Mouse (Mus musculus): Measurements from ENCODE around the gene Eif3a. TPM values are rescaled to one million over a fixed set of nuclear protein-coding genes. Genes with fewer than 3 reads are reported as not detected.

The Eif3a gene
- polyA plus RNA-seq, 1 experiment from 2014 or later: 296 TPM

GRCm38 (mm10) chr19:60731299-60731698 is 59.2 kb downstream of the Eif3a start:
- CTCF ChIA-PET: interaction anchor here (1.0 to 2.3 kb wide), 9 partner anchors 8 to 68 kb away, joined by 3 to 8 read pairs (median 4); no protein-coding TSS in a partner anchor
- TF ChIP-seq CTCF (IDR thresholded peaks at IDR 0.05): no peak
- POLR2A ChIA-PET: interaction anchor here (0.7 kb wide), 3 partner anchors 15 to 112 kb away, joined by 3 to 5 read pairs (median 3); no protein-coding TSS in a partner anchor
- DNase-seq (ENCODE audit: low read depth, low spot score) (no peak), ATAC-seq (no peak)
- H3K27me3 ChIP-seq: peaks cover 30% of the 10 kb centered on the region
- in situ Hi-C loops (cut with MboI; ENCODE audit: low pct_unique_long_range_greater_than_20kb): no loop called here

- peak; percentile 51 for ATAC-seq
- in situ Hi-C loops (cut with MboI; ENCODE audit: low pct_unique_long_range_greater_than_20kb): no loop called here
- POLR2A ChIA-PET: no interaction called here
- peak; percentile 86 for TF ChIP-seq CTCF (IDR thresholded peaks at IDR 0.05)
- DNase-seq (ENCODE audit: low read depth, low spot score): no peak
- H3K27me3 ChIP-seq: peaks cover 32% of the 10 kb centered on the region
- CTCF ChIA-PET: interaction anchor here (0.9 to 3.4 kb wide), 11 partner anchors 9 to 119 kb away, joined by 3 to 13 read pairs (median 4); no protein-coding TSS in a partner anchor
Measured at GRCm38 (mm10) chr19:60730281-60730852, 60.1 kb downstream of the Eif3a start.

- no peak for DNase-seq (ENCODE audit: low read depth, low spot score)
- ChIA-PET CTCF (interaction anchor here (1.0 to 3.3 kb wide), 4 partner anchors 12 to 28 kb away, joined by 3 to 13 read pairs (median 4); no protein-coding TSS in a partner anchor), POLR2A (interaction anchor here (0.6 to 1.2 kb wide), 3 partner anchors 12 to 28 kb away, joined by 3 to 4 read pairs (median 3); no protein-coding TSS in a partner anchor)
- H3K27me3 ChIP-seq: peaks cover 8% of the 10 kb centered on the region
- ATAC-seq: no peak
- in situ Hi-C loops (cut with MboI; ENCODE audit: low pct_unique_long_range_greater_than_20kb): no loop called here
- no peak for TF ChIP-seq CTCF (IDR thresholded peaks at IDR 0.05)
Measured at GRCm38 (mm10) chr19:60716381-60716780, 74.1 kb downstream of the Eif3a start.

- peaks cover 10% of the 10 kb centered on the region for H3K27me3 ChIP-seq
- no peak for DNase-seq (ENCODE audit: low read depth, low spot score)
- ATAC-seq: no peak
- ChIA-PET POLR2A (interaction anchor here (0.7 kb wide), 1 partner anchor 9 kb away, joined by 4 read pairs; no protein-coding TSS in a partner anchor), CTCF (interaction anchor here (1.2 to 2.0 kb wide), 2 partner anchors 14 to 17 kb away, joined by 4 to 5 read pairs; no protein-coding TSS in a partner anchor)
- TF ChIP-seq CTCF (IDR thresholded peaks at IDR 0.05): no peak
- in situ Hi-C loops (cut with MboI; ENCODE audit: low pct_unique_long_range_greater_than_20kb): no loop called here
Measured at GRCm38 (mm10) chr19:60712577-60712976, 77.9 kb downstream of the Eif3a start.

Other genes starting within 250 kb of the Eif3a start
- gene Cacul1, start 209.6 kb downstream of the Eif3a start, polyA plus RNA-seq (2021): 84.2 TPM
- gene Nanos1, start 34.7 kb downstream of the Eif3a start, polyA plus RNA-seq (2021): 10.6 TPM
- gene Fam45a, start 20.9 kb upstream of the Eif3a start, polyA plus RNA-seq (2021): 40.2 TPM
- 6.8 TPM for gene Sfxn4, start 70.8 kb upstream of the Eif3a start, polyA plus RNA-seq (2021)
- gene Prdx3, start 83.9 kb upstream of the Eif3a start, polyA plus RNA-seq (2021): 155 TPM
- 13.8 TPM for gene Grk5, start 99.1 kb upstream of the Eif3a start, polyA plus RNA-seq (2021)